Mouse (Mus musculus): ENCODE data around the gene Cd33. TPM values are rescaled to one million over a fixed set of nuclear protein-coding genes. Genes with fewer than 3 reads are reported as not detected.
A peak's percentile ranks its signal among the peaks of the same experiment; 100 is the strongest.

The Cd33 gene
- polyA plus RNA-seq (2015; fragmentation: Nextera tagmentation; extraction: Ambion mirVana), result 2.2 and 2.3 TPM in 2 replicates

DNA sequence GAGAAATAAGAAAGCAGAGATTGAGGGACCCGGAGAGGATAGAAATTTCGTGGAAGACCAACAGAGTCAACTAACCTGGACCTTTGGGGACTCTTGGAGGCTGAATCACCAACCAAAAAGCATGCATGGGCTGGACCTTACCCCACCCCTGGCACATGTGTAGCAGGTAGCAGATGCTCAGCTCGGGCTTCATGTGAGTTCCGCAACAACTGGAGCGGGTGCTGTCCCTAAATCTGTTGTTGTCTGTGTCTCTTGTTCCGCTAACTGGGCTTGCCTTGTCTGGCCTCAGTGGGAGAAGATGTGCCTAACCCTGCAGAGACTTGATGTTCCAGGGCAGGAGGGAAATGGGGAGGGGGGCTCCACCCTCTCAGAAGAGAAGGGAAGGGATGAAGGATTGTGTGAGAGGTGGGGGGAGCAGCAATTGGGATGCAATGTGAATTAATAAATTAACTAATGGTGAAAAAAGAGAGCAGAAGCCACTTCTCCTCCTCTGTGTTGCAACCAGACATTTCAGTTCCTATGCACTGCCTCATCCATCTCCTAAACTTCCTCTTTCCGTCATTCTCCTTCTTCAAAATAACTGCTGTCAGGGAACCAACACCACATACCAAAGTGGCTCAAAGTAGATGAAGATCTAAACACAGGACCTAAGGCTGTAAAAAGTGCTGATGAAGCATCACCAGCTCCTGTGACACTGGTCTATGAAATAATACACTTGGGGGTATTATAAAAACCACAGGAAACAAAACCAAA is at the start of gene Cd33:
Cd33 (minus strand) TSS at position 204 of the 753 bp plus-strand sequence.
- no peak within 1 kb of the TSS for H3K4me2 ChIP-seq (ENCODE audit: low read depth, low read length)
- no peaks in the 10 kb centered on the region for H3K4me1 ChIP-seq (replicated peaks; ENCODE audit: control insufficient read depth, insufficient read depth, low read length)
- H3K9me3 ChIP-seq (ENCODE audit: control insufficient read depth, low read length), result no peaks in the 10 kb centered on the region
- H3K27ac ChIP-seq (ENCODE audit: low read length), result no peak within 1 kb of the TSS
- no peak within 1 kb of the TSS for H3K4me3 ChIP-seq (ENCODE audit: low read length)
- H3K27me3 ChIP-seq (ENCODE audit: control insufficient read depth, insufficient read depth, low read depth, low read length), result no peaks in the 10 kb centered on the region
- H3K9ac ChIP-seq (ENCODE audit: low read length), result no peak within 1 kb of the TSS
- WGBS, result 70% methylated on average over 7 of the region's 7 CpGs
- no peak for ATAC-seq (ENCODE audit: low read depth)
- H3K36me3 ChIP-seq (ENCODE audit: control insufficient read depth, insufficient read depth, low read length), result no peaks in the 10 kb centered on the region

- Histone ChIP-seq H3K4me2 (ENCODE audit: low read depth, low read length) (no peak overlapping the region), H3K4me1 (replicated peaks; ENCODE audit: control insufficient read depth, insufficient read depth, low read length) (peaks cover 10% of the 10 kb centered on the region), H3K9ac (ENCODE audit: low read length) (no peak overlapping the region), H3K27ac (ENCODE audit: low read length) (no peak overlapping the region), H3K27me3 (ENCODE audit: control insufficient read depth, insufficient read depth, low read depth, low read length) (no peaks in the 10 kb centered on the region), H3K4me3 (ENCODE audit: low read length) (no peak overlapping the region), H3K36me3 (ENCODE audit: control insufficient read depth, insufficient read depth, low read length) (peaks cover 50% of the 10 kb centered on the region), H3K9me3 (ENCODE audit: control insufficient read depth, low read length) (no peaks in the 10 kb centered on the region)
- 87% methylated on average over 5 of the region's 5 CpGs for WGBS
- no peak for ATAC-seq (ENCODE audit: low read depth)
These were observed 40.6 kb upstream of the Cd33 start for GRCm38 (mm10) chr7:43584790-43585189.

DNA sequence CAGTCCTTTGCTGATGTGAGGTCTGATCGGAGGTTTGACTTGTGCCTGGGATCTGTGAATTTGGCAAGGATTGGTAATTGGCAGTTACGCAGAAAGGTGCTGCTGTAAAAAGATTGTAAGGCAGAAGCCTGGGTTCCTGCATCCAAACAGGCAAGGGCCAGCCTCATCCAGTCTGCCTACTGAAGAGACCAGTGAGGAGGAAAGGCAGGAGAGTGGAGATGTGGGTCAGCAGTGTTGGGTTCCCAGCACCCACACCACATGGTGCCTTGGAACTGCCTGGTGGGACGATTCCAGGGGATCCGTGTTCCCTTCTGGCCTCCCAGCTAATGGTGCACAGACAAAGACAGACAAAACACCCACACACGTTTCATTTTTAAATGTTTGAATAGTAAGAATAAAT is 36.3 kb upstream of the Cd33 start:
- Histone ChIP-seq H3K27ac (ENCODE audit: low read length) (no peak overlapping the region; the same call in 1 of the 2 replicates), H3K9ac (ENCODE audit: low read length) (peak overlapping the region; percentile 84)

DNA sequence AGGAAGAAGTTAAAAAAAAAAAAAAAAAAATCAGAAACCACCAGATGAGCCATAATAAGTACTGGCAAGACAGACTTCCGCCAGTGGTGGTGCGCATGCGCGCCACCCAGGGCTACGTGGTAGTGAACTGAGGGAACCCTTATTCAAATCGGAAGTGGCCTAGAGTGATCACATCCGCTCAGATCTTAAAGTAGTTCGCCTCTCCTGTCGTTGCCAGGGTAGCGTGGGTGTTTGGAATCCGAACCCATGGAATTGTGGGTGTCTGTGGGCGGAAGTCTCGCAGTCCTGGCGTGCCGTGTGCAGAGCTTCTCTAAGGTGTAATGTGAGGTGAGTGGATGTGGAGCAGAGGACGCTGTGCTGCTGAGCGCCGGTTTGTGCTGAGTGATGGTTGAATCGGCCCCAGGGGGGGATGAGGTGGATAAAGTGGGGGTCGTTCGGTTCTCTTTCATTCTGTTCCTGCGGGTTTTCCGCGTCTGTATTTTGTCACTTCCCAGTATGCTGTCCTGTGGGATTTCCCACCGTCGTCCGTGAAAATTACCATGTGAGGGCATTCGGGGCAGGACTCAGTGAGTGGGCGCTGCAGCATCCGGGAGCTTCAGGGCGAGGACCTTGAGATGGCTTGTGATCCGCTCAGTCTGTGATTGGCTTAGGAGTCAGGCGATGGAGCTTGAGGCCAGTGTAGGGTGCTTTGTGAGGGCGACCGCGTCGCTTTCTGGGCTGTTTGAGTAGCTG is 35.4 kb upstream of the Cd33 start, which contains the start of gene Zfp719:
Zfp719 (plus strand) TSS at position 171 of the 732 bp plus-strand sequence.
- peak; percentile 98 for ATAC-seq (ENCODE audit: low read depth)
- Histone ChIP-seq H3K4me3 (ENCODE audit: low read length) (peak within 1 kb of the TSS; percentile 86), H3K36me3 (ENCODE audit: control insufficient read depth, insufficient read depth, low read length) (peaks cover 6% of the 10 kb centered on the region), H3K9ac (ENCODE audit: low read length) (peak within 1 kb of the TSS; percentile 84), H3K9me3 (ENCODE audit: control insufficient read depth, low read length) (no peaks in the 10 kb centered on the region), H3K4me2 (ENCODE audit: low read depth, low read length) (peak within 1 kb of the TSS; percentile 69), H3K27me3 (ENCODE audit: control insufficient read depth, insufficient read depth, low read depth, low read length) (no peaks in the 10 kb centered on the region), H3K27ac (ENCODE audit: low read length) (peak within 1 kb of the TSS; percentile 88), H3K4me1 (replicated peaks; ENCODE audit: control insufficient read depth, insufficient read depth, low read length) (peaks cover 10% of the 10 kb centered on the region)
- WGBS, result under 1% methylated on average over 37 of the region's 37 CpGs

More for the DNA sequence above, 36.3 kb upstream of the Cd33 start:
- H3K4me3 ChIP-seq (ENCODE audit: low read length), result peak overlapping the region; percentile 86
- H3K4me2 ChIP-seq (ENCODE audit: low read depth, low read length), result peak overlapping the region; percentile 69
- no peaks in the 10 kb centered on the region for H3K27me3 ChIP-seq (ENCODE audit: control insufficient read depth, insufficient read depth, low read depth, low read length)
- H3K9me3 ChIP-seq (ENCODE audit: control insufficient read depth, low read length), result no peaks in the 10 kb centered on the region
- no peak for ATAC-seq (ENCODE audit: low read depth)
- peaks cover 13% of the 10 kb centered on the region for H3K36me3 ChIP-seq (ENCODE audit: control insufficient read depth, insufficient read depth, low read length)
- 48% methylated on average over 5 of the region's 5 CpGs for WGBS
- peaks cover 10% of the 10 kb centered on the region for H3K4me1 ChIP-seq (replicated peaks; ENCODE audit: control insufficient read depth, insufficient read depth, low read length)

DNA sequence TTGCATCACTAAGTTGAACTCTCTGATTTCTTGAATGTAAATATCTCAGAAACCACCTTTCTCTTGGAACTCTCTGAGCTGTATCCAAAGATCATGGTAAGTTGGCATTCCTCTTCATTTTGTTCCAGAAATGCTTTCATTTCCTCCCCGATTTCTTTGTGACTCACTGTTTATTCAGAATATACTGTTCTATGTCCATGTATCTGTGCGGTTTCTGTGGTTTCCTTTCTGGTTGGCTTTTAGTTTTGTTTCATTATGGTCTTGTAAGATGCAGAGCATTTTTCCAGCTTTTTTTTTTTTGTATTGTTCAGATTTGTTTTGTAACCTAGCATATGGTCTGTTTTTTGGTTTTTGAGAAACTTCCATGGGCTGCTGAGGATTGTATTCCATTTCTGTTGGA is 27.0 kb upstream of the Cd33 start:
- 95% methylated on average over 2 of the region's 2 CpGs for WGBS
- Histone ChIP-seq H3K9ac (ENCODE audit: low read length) (no peak overlapping the region), H3K27me3 (ENCODE audit: control insufficient read depth, insufficient read depth, low read depth, low read length) (no peaks in the 10 kb centered on the region), H3K4me3 (ENCODE audit: low read length) (no peak overlapping the region), H3K27ac (ENCODE audit: low read length) (no peak overlapping the region), H3K9me3 (ENCODE audit: control insufficient read depth, low read length) (no peaks in the 10 kb centered on the region), H3K4me2 (ENCODE audit: low read depth, low read length) (no peak overlapping the region), H3K4me1 (replicated peaks; ENCODE audit: control insufficient read depth, insufficient read depth, low read length) (no peaks in the 10 kb centered on the region), H3K36me3 (ENCODE audit: control insufficient read depth, insufficient read depth, low read length) (peaks cover 45% of the 10 kb centered on the region)
- ATAC-seq (ENCODE audit: low read depth), result no peak

GRCm38 (mm10) chr7:43563300-43563699 is 19.1 kb upstream of the Cd33 start:
- ATAC-seq (ENCODE audit: low read depth), result no peak
- WGBS, result 43% methylated on average over 6 of the region's 6 CpGs
- Histone ChIP-seq H3K27ac (ENCODE audit: low read length) (no peak overlapping the region), H3K9ac (ENCODE audit: low read length) (peak overlapping the region; percentile 83), H3K27me3 (ENCODE audit: control insufficient read depth, insufficient read depth, low read depth, low read length) (peaks cover 2% of the 10 kb centered on the region; the same call in 1 of the 2 replicates), H3K4me1 (replicated peaks; ENCODE audit: control insufficient read depth, insufficient read depth, low read length) (peaks cover 12% of the 10 kb centered on the region), H3K4me3 (ENCODE audit: low read length) (peak overlapping the region; percentile 80), H3K4me2 (ENCODE audit: low read depth, low read length) (peak overlapping the region; percentile 92), H3K36me3 (ENCODE audit: control insufficient read depth, insufficient read depth, low read length) (peaks cover 16% of the 10 kb centered on the region), H3K9me3 (ENCODE audit: control insufficient read depth, low read length) (no peaks in the 10 kb centered on the region)

DNA sequence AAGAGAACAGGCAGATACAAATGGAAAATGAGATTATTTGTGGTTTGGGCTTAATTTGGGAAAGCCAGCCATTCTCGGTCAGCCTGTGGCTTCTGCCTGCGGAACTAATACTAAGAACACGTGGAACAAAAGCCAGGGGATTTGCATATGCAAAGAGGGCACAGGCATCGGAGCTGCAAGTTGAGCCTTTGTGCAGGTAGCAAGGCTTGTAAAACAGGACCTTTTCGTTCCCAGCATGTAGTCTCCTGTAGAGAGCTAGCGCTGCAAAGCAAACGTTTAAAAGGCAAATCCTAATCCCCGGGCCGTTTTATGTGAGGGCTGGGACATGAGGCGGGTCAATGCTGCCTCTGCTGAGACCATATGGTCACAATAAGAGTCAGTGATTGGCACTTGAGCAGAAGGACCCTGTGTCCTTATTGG is 18.4 kb upstream of the Cd33 start:
- under 1% methylated on average over 10 of the region's 10 CpGs for WGBS
- H3K4me3 ChIP-seq (ENCODE audit: low read length), result peak overlapping the region; percentile 80
- H3K9me3 ChIP-seq (ENCODE audit: control insufficient read depth, low read length), result no peaks in the 10 kb centered on the region
- peak overlapping the region; percentile 83 for H3K9ac ChIP-seq (ENCODE audit: low read length)
- peak overlapping the region; percentile 92 for H3K27ac ChIP-seq (ENCODE audit: low read length)
- peaks cover 2% of the 10 kb centered on the region; the same call in 1 of the 2 replicates for H3K27me3 ChIP-seq (ENCODE audit: control insufficient read depth, insufficient read depth, low read depth, low read length)
- peaks cover 12% of the 10 kb centered on the region for H3K4me1 ChIP-seq (replicated peaks; ENCODE audit: control insufficient read depth, insufficient read depth, low read length)
- H3K36me3 ChIP-seq (ENCODE audit: control insufficient read depth, insufficient read depth, low read length), result peaks cover 12% of the 10 kb centered on the region
- peak overlapping the region; percentile 92 for H3K4me2 ChIP-seq (ENCODE audit: low read depth, low read length)
- ATAC-seq (ENCODE audit: low read depth), result peak; percentile 16

DNA sequence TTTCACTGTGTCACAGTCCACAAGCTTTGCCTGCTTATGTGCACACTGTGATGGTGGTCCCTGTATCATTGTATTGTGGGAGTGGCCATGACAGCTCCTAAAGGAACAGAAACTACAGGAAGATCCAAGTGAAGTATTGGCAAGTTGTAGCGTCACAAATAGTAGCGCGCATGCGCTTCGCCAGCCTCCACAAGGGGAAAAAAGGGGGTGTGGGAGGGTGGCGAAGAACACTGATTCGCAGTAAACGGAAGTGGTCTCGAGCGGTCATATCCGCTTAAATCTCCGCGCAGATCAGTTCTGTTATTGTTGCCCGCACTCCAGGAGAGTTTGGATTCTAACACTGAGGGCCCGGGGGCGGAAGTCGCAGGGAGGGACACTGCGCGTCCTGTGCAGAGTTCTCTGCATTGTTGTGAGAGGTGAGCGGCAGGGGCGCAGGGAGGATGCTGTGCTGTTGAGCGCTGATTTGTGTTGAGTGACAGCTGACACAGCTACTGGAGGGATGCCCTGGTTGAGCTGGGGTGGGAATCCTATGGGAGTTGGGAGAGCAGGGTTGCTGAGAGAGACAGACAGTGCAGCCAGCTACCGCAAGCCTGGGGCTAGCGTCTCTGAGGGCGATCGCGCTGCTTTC is 17.9 kb upstream of the Cd33 start, which contains the start of gene Zfp658:
Zfp658 (plus strand) TSS at position 251 of the 628 bp plus-strand sequence.
- ATAC-seq (ENCODE audit: low read depth), result peak; percentile 89
- Histone ChIP-seq H3K27ac (ENCODE audit: low read length) (peak within 1 kb of the TSS; percentile 92), H3K4me2 (ENCODE audit: low read depth, low read length) (peak within 1 kb of the TSS; percentile 92), H3K9me3 (ENCODE audit: control insufficient read depth, low read length) (no peaks in the 10 kb centered on the region), H3K4me3 (ENCODE audit: low read length) (peak within 1 kb of the TSS; percentile 80), H3K36me3 (ENCODE audit: control insufficient read depth, insufficient read depth, low read length) (peaks cover 6% of the 10 kb centered on the region), H3K4me1 (replicated peaks; ENCODE audit: control insufficient read depth, insufficient read depth, low read length) (peaks cover 14% of the 10 kb centered on the region), H3K27me3 (ENCODE audit: control insufficient read depth, insufficient read depth, low read depth, low read length) (peaks cover 2% of the 10 kb centered on the region; the same call in 1 of the 2 replicates), H3K9ac (ENCODE audit: low read length) (peak within 1 kb of the TSS; percentile 83)
- WGBS, result under 1% methylated on average over 27 of the region's 27 CpGs

Measured in lung, embryonic 16.5 days (tissue).